Mouse (Mus musculus): Measurements from ENCODE around the gene Lrba.

- TF ChIP-seq POLR2A (IDR thresholded peaks at IDR 0.05; ENCODE audit: insufficient read length, low read depth) (no peak), USF1 (IDR thresholded peaks at IDR 0.05; ENCODE audit: low read depth) (no peak), CEBPB (IDR thresholded peaks at IDR 0.05; ENCODE audit: insufficient read depth, poor library complexity, severe bottlenecking) (no peak)
Observed at GRCm38 (mm10) chr3:86545945-86546344, 321.5 kb downstream of the Lrba start.
